Mouse (Mus musculus) MEL (cell line): ENCODE data around the gene Tifab.

ENCODE experiments used
- CTCF ChIP-seq, 3 experiments: IDR thresholded peaks in 2 of 3; conservative IDR thresholded peaks in 1 of 3; 2 replicates each; pipeline ENCODE4 v1.5.1; 2011 to 2012; ENCODE audit warnings: low read length in 3 of 3, low read depth in 2 of 3, mild to moderate bottlenecking in 2 of 3, improper control_type of control experiment in 1 of 3, inconsistent platforms in 1 of 3, mixed read lengths in 1 of 3, moderate library complexity in 1 of 3; ENCODE audit not compliant: control insufficient read depth in 1 of 3, insufficient read depth in 1 of 3, poor library complexity in 1 of 3, severe bottlenecking in 1 of 3
- EP300 ChIP-seq, 2 experiments: IDR thresholded peaks; 2 replicates each; pipeline ENCODE4 v1.6.1; 2011; ENCODE audit warnings: improper control_type of control experiment in 2 of 2, low read length in 2 of 2, low read depth in 1 of 2, mild to moderate bottlenecking in 1 of 2
- MAX ChIP-seq: IDR thresholded peaks from 2 replicates; pipeline ENCODE4 v1.6.1; 2011; ENCODE audit warnings: low read length, improper control_type of control experiment
- MYC ChIP-seq: IDR thresholded peaks from 2 replicates; pipeline ENCODE4 v1.6.1; 2011; ENCODE audit warnings: low read depth, mild to moderate bottlenecking, low read length, improper control_type of control experiment, moderate library complexity
- NELFE ChIP-seq: IDR thresholded peaks from 2 replicates; pipeline ENCODE4 v1.6.1; 2011; ENCODE audit warnings: low read depth, low read length, improper control_type of control experiment
- POLR2A ChIP-seq, 2 experiments: IDR thresholded peaks; 2 replicates each; pipeline ENCODE4 v1.6.1; 2011 to 2012; ENCODE audit warnings: low read length in 2 of 2, mild to moderate bottlenecking in 2 of 2, control low read depth in 1 of 2, improper control_type of control experiment in 1 of 2, low read depth in 1 of 2, moderate library complexity in 1 of 2; ENCODE audit not compliant: control insufficient read depth in 1 of 2, insufficient read depth in 1 of 2, poor library complexity in 1 of 2
- RAD21 ChIP-seq: IDR thresholded peaks from 2 replicates; pipeline ENCODE4 v1.6.1; 2011; ENCODE audit warnings: mild to moderate bottlenecking, low read depth, low read length, improper control_type of control experiment
- TBP ChIP-seq: IDR thresholded peaks from 2 replicates; pipeline ENCODE4 v1.8.0; 2011; ENCODE audit warnings: low read depth, low read length, improper control_type of control experiment
- TCF12 ChIP-seq: IDR thresholded peaks from 2 replicates; pipeline ENCODE4 v1.6.1; 2014; ENCODE audit warnings: low read depth, mild to moderate bottlenecking, inconsistent platforms, low read length, improper control_type of control experiment, moderate library complexity
- UBTF ChIP-seq: IDR thresholded peaks from 2 replicates; pipeline ENCODE4 v1.6.1; 2012; ENCODE audit warnings: low read depth, mild to moderate bottlenecking, inconsistent platforms, low read length, improper control_type of control experiment, moderate library complexity, borderline replicate concordance; ENCODE audit not compliant: insufficient read depth
- USF1 ChIP-seq: IDR thresholded peaks from 2 replicates; pipeline ENCODE4 v1.6.1; 2014; ENCODE audit warnings: low read depth, mild to moderate bottlenecking, inconsistent platforms, low read length, improper control_type of control experiment, moderate library complexity
- ZKSCAN1 ChIP-seq: IDR thresholded peaks from 2 replicates; pipeline ENCODE4 v1.6.1; 2012; ENCODE audit warnings: low read depth, mild to moderate bottlenecking, inconsistent platforms, low read length, improper control_type of control experiment, moderate library complexity
- ZNF384 ChIP-seq: IDR thresholded peaks from 2 replicates; pipeline ENCODE4 v1.6.1; 2012; ENCODE audit warnings: low read depth, mild to moderate bottlenecking, inconsistent platforms, low read length, improper control_type of control experiment

DNA sequence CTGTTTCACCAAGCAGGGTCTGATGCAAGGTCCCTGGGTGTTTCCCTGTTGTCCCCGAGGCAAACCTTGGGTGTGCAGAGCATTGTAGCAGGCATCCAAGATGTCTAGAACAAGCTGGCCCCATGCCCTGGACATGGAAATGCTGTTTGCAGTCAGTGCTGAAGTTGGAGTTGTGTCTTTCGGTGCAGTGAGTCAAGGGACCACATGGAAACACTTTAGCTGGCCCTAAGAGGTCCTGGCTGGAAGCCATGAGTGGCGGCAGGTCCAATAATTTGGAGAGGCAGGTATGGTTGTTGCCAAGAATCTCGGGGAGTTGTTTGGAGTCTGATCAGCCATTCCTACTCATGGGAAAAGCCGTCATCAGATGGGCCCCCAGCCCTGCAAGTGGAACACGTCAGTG, 14.9 kb downstream of the Tifab start:
- no peak for TF ChIP-seq CTCF (IDR thresholded peaks at IDR 0.05 in 2 of 3, conservative IDR thresholded peaks at IDR 0.05 in 1 of 3; ENCODE audit: control insufficient read depth in 1 of 3, insufficient read depth in 1 of 3, low read depth in 2 of 3, low read length in 3 of 3, poor library complexity in 1 of 3, severe bottlenecking in 1 of 3)
- TF ChIP-seq UBTF: no peak
- TF ChIP-seq USF1: no peak
- TF ChIP-seq RAD21: no peak
- no peak for TF ChIP-seq MYC
- no peak for TF ChIP-seq TCF12
- TF ChIP-seq TBP: no peak
- TF ChIP-seq ZNF384: no peak
- TF ChIP-seq POLR2A (IDR thresholded peaks at IDR 0.05; ENCODE audit: control insufficient read depth in 1 of 2, insufficient read depth in 1 of 2, low read depth in 1 of 2, low read length in 2 of 2, poor library complexity in 1 of 2): no peak
- TF ChIP-seq ZKSCAN1: no peak
- no peak for TF ChIP-seq MAX
- TF ChIP-seq EP300 (IDR thresholded peaks at IDR 0.05; ENCODE audit: low read depth in 1 of 2, low read length in 2 of 2): no peak
- no peak for TF ChIP-seq NELFE
